Mouse (Mus musculus): Measurements from ENCODE around the gene Cers6.

DNA sequence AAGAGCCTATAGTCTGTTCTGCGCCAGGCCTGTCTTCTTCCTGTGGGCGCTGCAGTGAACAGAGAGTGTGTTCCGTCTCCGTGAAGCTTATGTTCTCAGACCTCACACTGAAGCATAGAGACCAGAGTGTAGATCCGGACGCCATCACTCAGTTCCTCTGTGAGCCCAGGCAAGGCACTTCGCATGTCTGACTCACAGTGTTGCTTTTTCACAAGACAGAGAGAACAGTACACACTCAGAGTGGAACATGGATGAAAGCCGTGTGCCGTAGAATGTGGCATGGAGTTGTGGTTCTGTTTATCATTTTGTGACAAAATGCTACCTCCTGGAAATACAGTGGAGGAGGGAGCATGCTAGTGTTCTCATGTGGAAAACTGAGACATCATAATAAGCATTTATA, 120.1 kb downstream of the Cers6 start:
- TF ChIP-seq CTCF (IDR thresholded peaks at IDR 0.05; ENCODE audit: control insufficient read depth, insufficient read depth, low read length) = no peak
- TF ChIP-seq POLR2A (IDR thresholded peaks at IDR 0.05; ENCODE audit: borderline replicate concordance, control insufficient read depth, low read depth, low read length) = no peak

All from bone marrow, adult 2 months (tissue).